Mouse (Mus musculus) MEL (cell line): ENCODE measurements around the gene Dnaja4. TPM values are rescaled to one million over a fixed set of nuclear protein-coding genes. Genes with fewer than 3 reads are reported as not detected.

ENCODE experiments used
- DNase-seq: peaks from one replicate; pipeline ENCODE4 v3.0.0; 2011; ENCODE audit warnings: low read depth, low spot score
- H3K27ac ChIP-seq: 2 replicates; pipeline ENCODE4 v1.5.1; 2012; ENCODE audit warnings: low read depth, mild to moderate bottlenecking, control low read depth, low read length, moderate library complexity; ENCODE audit not compliant: control insufficient read depth
- H3K27me3 ChIP-seq, 2 experiments: fragments of 150-350 bp in 1 of 2; sonication (generic) in 1 of 2; 2 replicates each; pipeline ENCODE4 v1.6.1; 2012; ENCODE audit warnings: low read length in 2 of 2, mild to moderate bottlenecking in 2 of 2, improper control_type of control experiment in 1 of 2, moderate library complexity in 1 of 2; ENCODE audit not compliant: insufficient read depth in 2 of 2, control insufficient read depth in 1 of 2
- H3K36me3 ChIP-seq, 2 experiments: 2 replicates each; pipeline ENCODE4 v1.6.1; 2012 to 2014; ENCODE audit warnings: low read length in 2 of 2, improper control_type of control experiment in 1 of 2, inconsistent platforms in 1 of 2, mild to moderate bottlenecking in 1 of 2; ENCODE audit not compliant: insufficient read depth in 2 of 2, control insufficient read depth in 1 of 2
- H3K4me1 ChIP-seq, 2 experiments: fragments of 150-350 bp in 1 of 2; sonication (generic) in 1 of 2; 2 replicates each; pipeline ENCODE4 v1.6.1; 2012; ENCODE audit warnings: low read length in 2 of 2, improper control_type of control experiment in 1 of 2, mild to moderate bottlenecking in 1 of 2; ENCODE audit not compliant: insufficient read depth in 2 of 2, control insufficient read depth in 1 of 2
- H3K4me3 ChIP-seq, 2 experiments: fragments of 150-350 bp in 1 of 2; sonication (generic) in 1 of 2; 2 replicates each; pipeline ENCODE4 v1.5.1; 2012; ENCODE audit warnings: low read depth in 2 of 2, low read length in 2 of 2, mild to moderate bottlenecking in 2 of 2, moderate library complexity in 2 of 2, control low read depth in 1 of 2, improper control_type of control experiment in 1 of 2; ENCODE audit not compliant: control insufficient read depth in 1 of 2, insufficient read depth in 1 of 2
- H3K79me2 ChIP-seq: 2 replicates; pipeline ENCODE4 v1.6.1; 2012; ENCODE audit warnings: mild to moderate bottlenecking, low read length, moderate library complexity; ENCODE audit not compliant: control insufficient read depth, poor library complexity, insufficient read depth
- H3K9ac ChIP-seq: 2 replicates; pipeline ENCODE4 v1.6.1; 2012; ENCODE audit warnings: low read depth, mild to moderate bottlenecking, control low read depth, low read length, moderate library complexity; ENCODE audit not compliant: control insufficient read depth, poor library complexity, severe bottlenecking
- H3K9me3 ChIP-seq: fragments of 150-350 bp; sonication (generic); replicated peaks from 2 replicates; pipeline ENCODE4 v1.6.1; 2012; ENCODE audit warnings: mild to moderate bottlenecking, low read length, improper control_type of control experiment, moderate library complexity; ENCODE audit not compliant: insufficient read depth
- CHD1 ChIP-seq: IDR thresholded peaks from 2 replicates; pipeline ENCODE4 v1.6.1; 2012; ENCODE audit warnings: low read depth, mild to moderate bottlenecking, inconsistent platforms, low read length, improper control_type of control experiment
- CHD2 ChIP-seq: IDR thresholded peaks from 2 replicates; pipeline ENCODE4 v1.6.1; 2011; ENCODE audit warnings: low read length, improper control_type of control experiment
- E2F4 ChIP-seq: IDR thresholded peaks from 2 replicates; pipeline ENCODE4 v1.6.1; 2011; ENCODE audit warnings: low read depth, low read length, improper control_type of control experiment, borderline replicate concordance
- ELF1 ChIP-seq: IDR thresholded peaks from 2 replicates; pipeline ENCODE4 v1.6.1; 2014; ENCODE audit warnings: low read depth, mild to moderate bottlenecking, inconsistent platforms, low read length, improper control_type of control experiment, moderate library complexity
- EP300 ChIP-seq, 2 experiments: IDR thresholded peaks; 2 replicates each; pipeline ENCODE4 v1.6.1; 2011; ENCODE audit warnings: improper control_type of control experiment in 2 of 2, low read length in 2 of 2, low read depth in 1 of 2, mild to moderate bottlenecking in 1 of 2
- ETS1 ChIP-seq: IDR thresholded peaks from 2 replicates; pipeline ENCODE4 v1.6.1; 2012; ENCODE audit warnings: low read depth, mild to moderate bottlenecking, inconsistent platforms, low read length, improper control_type of control experiment, moderate library complexity
- GABPA ChIP-seq: IDR thresholded peaks from 2 replicates; pipeline ENCODE4 v1.6.1; 2012; ENCODE audit warnings: low read depth, mild to moderate bottlenecking, inconsistent platforms, low read length, improper control_type of control experiment, moderate library complexity
- GATA1 ChIP-seq: IDR thresholded peaks from 2 replicates; pipeline ENCODE4 v1.6.1; 2011; ENCODE audit warnings: low read depth, low read length, improper control_type of control experiment
- HCFC1 ChIP-seq: IDR thresholded peaks from 2 replicates; pipeline ENCODE4 v1.6.1; 2012; ENCODE audit warnings: low read depth, mild to moderate bottlenecking, inconsistent platforms, low read length, improper control_type of control experiment, moderate library complexity
- JUND ChIP-seq: IDR thresholded peaks from 2 replicates; pipeline ENCODE4 v1.6.1; 2011; ENCODE audit warnings: low read depth, mild to moderate bottlenecking, improper control_type of control experiment, low read length
- KAT2A ChIP-seq: conservative IDR thresholded peaks from 2 replicates; pipeline ENCODE4 v1.6.1; 2012; ENCODE audit warnings: low read depth, low read length, improper control_type of control experiment, inconsistent platforms
- MEF2A ChIP-seq: IDR thresholded peaks from 2 replicates; pipeline ENCODE4 v1.6.1; 2014; ENCODE audit warnings: low read depth, mild to moderate bottlenecking, inconsistent platforms, low read length, improper control_type of control experiment; ENCODE audit not compliant: poor library complexity, insufficient replicate concordance, severe bottlenecking; ENCODE audit errors: extremely low read depth
- MXI1 ChIP-seq: IDR thresholded peaks from 2 replicates; pipeline ENCODE4 v1.6.1; 2011; ENCODE audit warnings: mild to moderate bottlenecking, low read depth, low read length, improper control_type of control experiment
- MYB ChIP-seq: IDR thresholded peaks from 2 replicates; pipeline ENCODE4 v1.6.1; 2011; ENCODE audit warnings: mild to moderate bottlenecking, low read depth, low read length, improper control_type of control experiment
- MYC ChIP-seq: IDR thresholded peaks from 2 replicates; pipeline ENCODE4 v1.6.1; 2011; ENCODE audit warnings: low read depth, mild to moderate bottlenecking, low read length, improper control_type of control experiment, moderate library complexity
- NRF1 ChIP-seq: IDR thresholded peaks from 2 replicates; pipeline ENCODE4 v1.6.1; 2014; ENCODE audit warnings: low read depth, mild to moderate bottlenecking, inconsistent platforms, low read length, improper control_type of control experiment, moderate library complexity; ENCODE audit not compliant: poor library complexity, insufficient read depth, severe bottlenecking
- POLR2A ChIP-seq, 2 experiments: IDR thresholded peaks; 2 replicates each; pipeline ENCODE4 v1.6.1; 2011 to 2012; ENCODE audit warnings: low read length in 2 of 2, mild to moderate bottlenecking in 2 of 2, control low read depth in 1 of 2, improper control_type of control experiment in 1 of 2, low read depth in 1 of 2, moderate library complexity in 1 of 2; ENCODE audit not compliant: control insufficient read depth in 1 of 2, insufficient read depth in 1 of 2, poor library complexity in 1 of 2
- POLR2AphosphoS5 ChIP-seq: IDR thresholded peaks from 2 replicates; pipeline ENCODE4 v1.6.1; 2012; ENCODE audit warnings: low read depth, borderline replicate concordance, mild to moderate bottlenecking, inconsistent platforms, low read length, moderate library complexity, mixed read lengths
- RCOR1 ChIP-seq: IDR thresholded peaks from 2 replicates; pipeline ENCODE4 v1.6.1; 2012; ENCODE audit warnings: low read depth, mild to moderate bottlenecking, inconsistent platforms, low read length, improper control_type of control experiment
- SMC3 ChIP-seq: IDR thresholded peaks from 2 replicates; pipeline ENCODE4 v1.6.1; 2011; ENCODE audit warnings: low read depth, low read length, improper control_type of control experiment
- TAL1 ChIP-seq: IDR thresholded peaks from 2 replicates; pipeline ENCODE4 v1.6.1; 2012; ENCODE audit warnings: mild to moderate bottlenecking, inconsistent platforms, low read length, moderate library complexity, mixed read lengths
- TBP ChIP-seq: IDR thresholded peaks from 2 replicates; pipeline ENCODE4 v1.8.0; 2011; ENCODE audit warnings: low read depth, low read length, improper control_type of control experiment
- TCF12 ChIP-seq: IDR thresholded peaks from 2 replicates; pipeline ENCODE4 v1.6.1; 2014; ENCODE audit warnings: low read depth, mild to moderate bottlenecking, inconsistent platforms, low read length, improper control_type of control experiment, moderate library complexity
- USF2 ChIP-seq, 2 experiments: IDR thresholded peaks; 2 replicates each; pipeline ENCODE4 v1.6.1; 2011 to 2012; ENCODE audit warnings: improper control_type of control experiment in 2 of 2, low read length in 2 of 2, borderline replicate concordance in 1 of 2, inconsistent platforms in 1 of 2, low read depth in 1 of 2, mild to moderate bottlenecking in 1 of 2; ENCODE audit not compliant: insufficient read depth in 1 of 2
- ZC3H11A ChIP-seq: IDR thresholded peaks from 2 replicates; pipeline ENCODE4 v1.6.1; 2012; ENCODE audit warnings: low read depth, mild to moderate bottlenecking, inconsistent platforms, low read length, improper control_type of control experiment
- ZKSCAN1 ChIP-seq: IDR thresholded peaks from 2 replicates; pipeline ENCODE4 v1.6.1; 2012; ENCODE audit warnings: low read depth, mild to moderate bottlenecking, inconsistent platforms, low read length, improper control_type of control experiment, moderate library complexity
- ZMIZ1 ChIP-seq: IDR thresholded peaks from 2 replicates; pipeline ENCODE4 v1.6.1; 2012; ENCODE audit warnings: low read depth, mild to moderate bottlenecking, inconsistent platforms, low read length, improper control_type of control experiment, moderate library complexity
- ZNF384 ChIP-seq: IDR thresholded peaks from 2 replicates; pipeline ENCODE4 v1.6.1; 2012; ENCODE audit warnings: low read depth, mild to moderate bottlenecking, inconsistent platforms, low read length, improper control_type of control experiment
- polyA plus RNA-seq, 2 experiments: library from polyadenylated mRNA; stranded (reverse) in 1 of 2; unstranded in 1 of 2; fragments of >175 nt in 1 of 2; fragments of >200 nt in 1 of 2; gene quantifications; 2 replicates each; pipeline versions ENCODE4 v1.2.1 to v1.2.4; 2012; ENCODE audit warnings: low replicate concordance in 2 of 2, low read depth in 1 of 2; ENCODE audit not compliant: insufficient read length in 2 of 2, insufficient read depth in 1 of 2, missing spikeins in 1 of 2
- total RNA-seq: library from RNA; depleted of rRNA; stranded (reverse); fragments of 300-350 nt; gene quantifications from 2 replicates; pipeline ENCODE4 v1.2.3, GENCODE M21; 2012

The Dnaja4 gene
- total and polyA plus RNA-seq, 3 experiments, result 10.9 to 13.0 TPM; not detected in 1

DNA sequence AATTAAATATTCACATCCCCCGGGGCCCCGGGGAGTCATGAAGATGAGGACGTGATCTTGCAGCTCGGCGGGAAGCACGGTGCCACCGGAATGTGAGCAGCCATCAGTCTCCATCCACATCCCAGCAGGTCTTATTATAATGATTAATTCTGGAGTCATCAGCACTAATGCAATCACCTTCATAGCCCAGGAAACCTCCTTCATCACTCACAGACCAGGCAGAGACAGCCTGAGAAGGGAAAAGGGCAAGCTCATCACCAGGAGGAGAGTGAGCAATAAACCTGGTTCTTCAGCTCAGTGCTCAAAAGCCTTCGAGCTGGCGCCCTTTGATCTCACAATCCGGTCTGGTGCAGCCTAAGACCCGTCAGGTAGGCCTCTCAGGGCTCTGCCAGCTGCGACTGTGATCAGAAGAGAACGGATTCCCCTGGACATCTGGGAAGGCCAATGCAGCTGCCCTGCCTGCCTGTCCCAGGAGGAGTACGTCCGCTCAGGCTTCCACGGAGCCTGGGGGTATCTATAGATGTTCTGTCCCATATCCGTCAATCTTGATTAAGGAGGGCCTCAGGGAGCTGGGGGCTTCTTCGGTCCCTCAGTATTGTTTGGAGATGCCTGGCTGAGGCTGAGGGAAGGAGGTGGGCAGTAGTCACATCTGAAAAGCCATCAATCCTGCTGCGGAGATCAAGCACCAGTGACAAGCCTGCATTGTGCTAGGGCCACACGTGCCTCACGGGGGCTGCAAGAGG, 53.7 kb downstream of the Dnaja4 start:
- Histone ChIP-seq H3K36me3 (no peaks in the 10 kb centered on the region), H3K4me3 (no peak overlapping the region), H3K4me1 (peaks cover 0 to 4% of the 10 kb centered on the region in 2 experiments; a peak in 2 of 4 replicates), H3K27me3 (peaks cover 0 to 4% of the 10 kb centered on the region in 2 experiments; a peak in 1 of 4 replicates), H3K27ac (no peak overlapping the region), H3K9me3 (no peaks in the 10 kb centered on the region), H3K79me2 (no peaks in the 10 kb centered on the region), H3K9ac (no peak overlapping the region)
- no peak for DNase-seq
- TF ChIP-seq POLR2AphosphoS5 (no peak), MYC (no peak), USF2 (IDR thresholded peaks at IDR 0.05; ENCODE audit: borderline replicate concordance in 1 of 2, insufficient read depth in 1 of 2, low read depth in 1 of 2, low read length in 2 of 2) (no peak), GATA1 (no peak), ZKSCAN1 (no peak), NRF1 (no peak), POLR2A (IDR thresholded peaks at IDR 0.05; ENCODE audit: control insufficient read depth in 1 of 2, insufficient read depth in 1 of 2, low read depth in 1 of 2, low read length in 2 of 2, poor library complexity in 1 of 2) (no peak), ZMIZ1 (no peak), HCFC1 (no peak), E2F4 (no peak), EP300 (IDR thresholded peaks at IDR 0.05; ENCODE audit: low read depth in 1 of 2, low read length in 2 of 2) (no peak), ZNF384 (no peak), GABPA (no peak), JUND (no peak), TAL1 (no peak), MXI1 (no peak), MYB (no peak), MEF2A (no peak), TBP (no peak)

- Histone ChIP-seq H3K9me3 (no peaks in the 10 kb centered on the region), H3K4me1 (peaks cover 0 to 4% of the 10 kb centered on the region in 2 experiments; a peak in 2 of 4 replicates)
- TF ChIP-seq JUND, result no peak
- no peak for TF ChIP-seq POLR2A (IDR thresholded peaks at IDR 0.05; ENCODE audit: control insufficient read depth in 1 of 2, insufficient read depth in 1 of 2, low read depth in 1 of 2, low read length in 2 of 2, poor library complexity in 1 of 2)
- no peak for TF ChIP-seq NRF1
- TF ChIP-seq USF2 (IDR thresholded peaks at IDR 0.05; ENCODE audit: borderline replicate concordance in 1 of 2, insufficient read depth in 1 of 2, low read depth in 1 of 2, low read length in 2 of 2), result no peak
- no peak for TF ChIP-seq ZNF384
- no peak for TF ChIP-seq SMC3
- TF ChIP-seq ELF1, result no peak
- no peak for TF ChIP-seq KAT2A
- TF ChIP-seq TCF12, result no peak
- TF ChIP-seq MYB, result no peak
- no peak for TF ChIP-seq MXI1
- no peak for TF ChIP-seq CHD2
- no peak for TF ChIP-seq ETS1
- TF ChIP-seq CHD1, result no peak
- TF ChIP-seq ZC3H11A, result no peak
- TF ChIP-seq MEF2A, result no peak
- TF ChIP-seq HCFC1, result no peak
- no peak for TF ChIP-seq RCOR1
These were observed 54.2 kb downstream of the Dnaja4 start for GRCm38 (mm10) chr9:54752944-54753295.

More at GRCm38 (mm10) chr9:54752944-54753295, 54.2 kb downstream of the Dnaja4 start:
- Histone ChIP-seq H3K9ac (no peak overlapping the region), H3K27me3 (peaks cover 0 to 4% of the 10 kb centered on the region in 2 experiments; a peak in 1 of 4 replicates), H3K36me3 (no peaks in the 10 kb centered on the region), H3K79me2 (no peaks in the 10 kb centered on the region), H3K4me3 (no peak overlapping the region), H3K27ac (no peak overlapping the region)
- no peak for DNase-seq
